Mouse (Mus musculus) myocyte (in vitro differentiated cells): ENCODE measurements around the gene Cnga4.

ENCODE experiments used
- MYOD1 ChIP-seq, 3 experiments: IDR thresholded peaks; one replicate each; pipeline ENCODE4 v1.6.1; 2011; ENCODE audit warnings: control low read depth in 2 of 3, low read depth in 2 of 3, mild to moderate bottlenecking in 2 of 3, moderate library complexity in 1 of 3; ENCODE audit not compliant: insufficient read length in 2 of 3, control insufficient read depth in 1 of 3
- MYOG ChIP-seq, 3 experiments: IDR thresholded peaks; one replicate each; pipeline ENCODE4 v1.6.1; 2011; ENCODE audit warnings: control low read depth in 2 of 3, low read depth in 2 of 3, mild to moderate bottlenecking in 2 of 3; ENCODE audit not compliant: insufficient read length in 2 of 3, control insufficient read depth in 1 of 3, insufficient read depth in 1 of 3
- POLR2A ChIP-seq: IDR thresholded peaks from one replicate; pipeline ENCODE4 v1.6.1; 2011; ENCODE audit warnings: low read depth, mild to moderate bottlenecking, control low read depth, moderate library complexity; ENCODE audit not compliant: insufficient read length
- POLR2AphosphoS2 ChIP-seq: IDR thresholded peaks from one replicate; pipeline ENCODE4 v1.6.1; 2011; ENCODE audit warnings: low read depth, control low read depth; ENCODE audit not compliant: insufficient read length
- USF1 ChIP-seq: IDR thresholded peaks from one replicate; pipeline ENCODE4 v1.6.1; 2011; ENCODE audit warnings: low read depth, mild to moderate bottlenecking, control low read depth, moderate library complexity

DNA sequence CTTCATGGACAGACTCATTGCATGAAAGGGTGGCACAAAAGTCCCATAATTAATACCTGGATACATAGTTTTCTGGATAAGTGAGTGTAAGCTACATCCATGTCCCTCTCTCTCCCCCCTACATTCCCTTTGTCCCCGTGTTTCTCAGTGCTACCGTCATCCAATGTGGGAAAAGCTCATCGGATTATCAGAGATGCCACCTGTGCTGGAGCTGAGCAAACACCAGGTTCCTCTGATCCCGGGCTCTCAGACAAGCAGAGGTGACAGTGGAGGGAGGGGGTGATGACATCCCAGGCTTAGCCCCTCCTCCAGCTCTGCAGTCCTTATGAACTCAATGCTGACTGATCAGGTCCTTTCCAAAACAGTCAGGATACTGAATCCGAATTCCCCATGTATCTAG lies 20.0 kb downstream of the Cnga4 start:
- no peak for TF ChIP-seq POLR2A
- TF ChIP-seq USF1, result no peak
- TF ChIP-seq MYOD1 (IDR thresholded peaks at IDR 0.05; ENCODE audit: control insufficient read depth in 1 of 3, insufficient read length in 2 of 3, low read depth in 2 of 3), result no peak
- TF ChIP-seq POLR2AphosphoS2, result no peak
- no peak for TF ChIP-seq MYOG (IDR thresholded peaks at IDR 0.05; ENCODE audit: control insufficient read depth in 1 of 3, insufficient read depth in 1 of 3, insufficient read length in 2 of 3, low read depth in 2 of 3)
